Mouse (Mus musculus): ENCODE results near the gene Vmn1r68.
A peak's percentile ranks its signal among the peaks of the same experiment; 100 is the strongest.

Gene Vmn1r68

GRCm38 (mm10) chr7:10558385-10558784 lies at the start of gene Vmn1r68:
Gene Vmn1r68, minus strand, starts transcription at chr7:10558485.
- DNase-seq (ENCODE audit: low read depth, low spot score), result no peak

- DNase-seq (ENCODE audit: low read depth, low spot score), result no peak
These were observed 62.7 kb downstream of the Vmn1r68 start for GRCm38 (mm10) chr7:10495578-10495977.

- peak; percentile 76 for DNase-seq (ENCODE audit: low read depth, low spot score)
These were observed 63.3 kb downstream of the Vmn1r68 start, which contains the start of gene Zik1 for GRCm38 (mm10) chr7:10494786-10495521. Gene Zik1, minus strand, starts transcription at chr7:10495394.

- peak; percentile 18 for DNase-seq (ENCODE audit: low read depth, low spot score)
These were observed 77.6 kb downstream of the Vmn1r68 start for GRCm38 (mm10) chr7:10480588-10481233.

- no peak for DNase-seq (ENCODE audit: low read depth, low spot score)
These were observed 78.5 kb downstream of the Vmn1r68 start for GRCm38 (mm10) chr7:10479813-10480212.

GRCm38 (mm10) chr7:10458166-10458565 lies 100.1 kb downstream of the Vmn1r68 start:
- no peak for DNase-seq (ENCODE audit: low read depth, low spot score)

Data from CD4-positive, CD25-positive, alpha-beta regulatory T cell, adult 2 months (primary cell).